Mouse (Mus musculus): Measurements from ENCODE around the gene Gata2.

Gene Gata2

DNA sequence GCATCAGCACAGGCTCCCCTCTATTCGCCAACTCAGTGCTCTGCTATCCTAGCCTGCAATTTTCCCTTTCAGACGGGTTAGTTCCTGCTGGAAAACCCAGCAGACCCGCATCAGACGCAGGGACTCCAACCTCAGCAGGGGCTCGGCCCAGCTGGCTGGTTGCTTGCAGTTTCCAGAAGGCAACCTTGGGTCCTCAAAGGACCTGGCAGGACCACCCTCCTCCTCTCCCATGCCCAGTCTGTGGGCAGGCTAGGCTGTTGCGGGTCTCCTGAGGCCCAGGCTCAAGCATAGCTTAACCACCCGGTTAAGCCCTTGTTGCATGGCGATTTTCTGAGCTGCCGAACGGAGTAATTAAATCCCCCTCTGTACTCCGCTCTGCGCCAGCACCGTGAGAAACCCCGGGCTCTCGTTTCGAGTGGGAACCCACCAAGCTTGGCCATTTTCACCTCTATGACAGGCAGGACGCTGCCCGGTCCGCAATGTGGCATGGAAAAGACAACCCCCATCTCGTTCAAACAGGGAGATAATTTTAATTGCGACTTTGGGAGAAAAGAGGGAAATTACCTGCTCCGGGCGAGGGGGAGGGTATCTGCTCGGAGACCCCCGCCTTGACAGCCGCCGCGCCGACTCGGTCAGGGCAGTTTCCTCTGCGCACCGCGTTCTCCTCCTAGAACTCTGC lies 2.5 kb downstream of the Gata2 start:
- DNase-seq: no peak

DNA sequence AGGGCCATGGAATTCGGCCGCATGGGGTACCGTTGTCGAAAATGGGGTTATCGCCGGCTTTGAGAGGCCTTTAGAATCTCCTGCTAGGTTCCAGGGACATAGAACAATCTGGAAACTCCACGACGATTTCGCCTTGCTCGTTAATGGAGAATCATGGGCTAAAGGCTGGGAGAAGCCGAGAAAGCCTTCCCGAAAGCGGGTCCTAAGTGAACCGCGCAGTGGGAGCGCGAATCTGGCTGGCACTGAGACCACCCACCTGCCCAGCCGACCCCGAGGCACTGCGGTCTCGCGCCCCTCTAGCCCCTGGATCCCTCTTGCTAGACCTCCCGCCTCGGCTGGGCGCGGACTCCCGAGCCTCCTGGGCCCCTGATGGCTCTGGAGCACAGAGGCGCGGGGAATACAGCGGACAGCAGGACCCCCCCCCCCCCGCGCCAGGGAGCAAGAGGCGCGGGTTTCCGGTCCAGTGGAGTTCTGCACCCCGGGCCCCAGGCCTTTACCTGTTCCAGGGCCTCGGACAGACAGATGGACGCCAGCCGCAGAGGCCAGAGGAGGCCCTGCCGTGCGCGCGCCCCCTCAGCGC lies 3.1 kb downstream of the Gata2 start:
- DNase-seq: no peak

DNA sequence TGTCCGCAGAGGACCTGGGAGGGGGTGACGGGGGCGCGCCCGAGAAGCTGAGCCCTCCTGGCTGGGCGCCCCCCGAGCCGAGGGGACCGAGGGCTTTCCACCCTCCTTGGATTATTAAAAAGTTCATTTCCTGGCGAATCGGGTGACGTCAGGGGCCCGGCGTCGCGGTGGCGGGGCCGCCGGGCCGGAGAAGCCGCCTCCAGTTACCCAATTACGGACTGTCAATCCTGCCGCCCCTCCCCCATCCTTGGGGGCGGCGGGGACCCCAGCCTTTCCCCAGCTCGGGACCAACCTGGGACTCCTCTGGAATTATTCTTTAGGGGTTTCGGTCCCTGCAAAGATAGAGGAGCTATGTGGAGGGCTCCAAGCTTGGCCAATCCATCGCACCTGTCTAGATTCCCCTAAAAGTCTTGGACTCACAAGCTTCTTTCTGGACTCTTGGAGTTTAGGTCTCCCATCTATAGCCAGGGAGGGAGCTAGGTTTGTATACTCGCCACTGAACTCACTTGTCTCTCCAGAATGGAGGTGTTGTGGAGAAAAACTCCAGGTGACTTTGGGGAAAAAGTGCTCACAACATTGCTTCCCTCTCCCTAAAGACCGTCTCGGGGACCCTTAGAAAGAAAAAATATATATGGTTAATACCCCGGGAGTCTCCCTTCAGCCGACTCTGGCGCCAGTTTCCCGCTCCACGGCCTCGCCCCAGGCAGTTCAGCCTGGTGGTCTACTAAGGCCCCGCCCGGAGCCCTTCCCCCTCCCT lies 3.8 kb downstream of the Gata2 start:
- DNase-seq: no peak

DNA sequence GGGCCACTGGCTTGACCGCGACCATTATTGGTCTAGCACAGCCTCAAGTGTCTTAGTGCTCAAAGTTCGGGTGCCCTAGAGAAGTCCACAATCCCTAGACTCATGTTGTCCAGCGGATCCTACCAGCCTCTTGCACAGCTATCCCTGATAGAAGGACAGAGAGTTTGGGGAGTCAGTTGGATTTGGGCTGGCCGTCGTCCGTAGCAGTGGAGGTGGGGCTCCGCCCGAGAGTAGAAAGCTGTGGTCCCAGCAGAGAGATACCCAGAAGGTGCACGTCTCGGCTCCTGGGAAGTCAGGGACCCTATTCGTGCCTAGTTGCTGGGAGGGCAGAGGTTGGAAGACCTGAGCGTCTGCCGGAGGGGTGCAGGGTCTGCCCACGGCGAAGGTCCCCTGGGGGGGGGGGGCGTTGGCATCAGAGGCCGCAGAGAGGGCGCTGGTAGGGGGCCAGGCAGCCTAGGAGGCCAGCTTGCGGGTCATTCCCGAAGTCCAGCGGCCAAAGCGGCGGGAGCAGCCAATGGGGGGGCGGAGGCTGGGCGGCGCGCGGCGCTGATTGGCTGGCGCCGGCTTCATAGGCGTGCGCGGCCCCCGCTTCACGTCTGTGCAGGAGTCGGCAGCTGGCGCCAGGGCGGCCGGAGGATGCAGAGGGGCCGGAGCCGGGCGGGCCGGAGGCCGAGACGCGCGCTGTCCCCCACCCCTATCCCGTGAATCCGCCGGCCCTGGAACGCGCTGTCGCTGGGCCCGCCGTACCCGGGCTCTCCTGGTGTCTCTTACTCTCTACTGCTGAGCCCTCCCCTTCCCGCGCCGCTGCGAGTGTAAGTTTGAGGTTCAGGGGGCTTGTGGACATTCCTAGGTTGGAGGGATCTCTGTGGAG lies 4.6 kb downstream of the Gata2 start:
- peak; percentile 76 for DNase-seq

DNA sequence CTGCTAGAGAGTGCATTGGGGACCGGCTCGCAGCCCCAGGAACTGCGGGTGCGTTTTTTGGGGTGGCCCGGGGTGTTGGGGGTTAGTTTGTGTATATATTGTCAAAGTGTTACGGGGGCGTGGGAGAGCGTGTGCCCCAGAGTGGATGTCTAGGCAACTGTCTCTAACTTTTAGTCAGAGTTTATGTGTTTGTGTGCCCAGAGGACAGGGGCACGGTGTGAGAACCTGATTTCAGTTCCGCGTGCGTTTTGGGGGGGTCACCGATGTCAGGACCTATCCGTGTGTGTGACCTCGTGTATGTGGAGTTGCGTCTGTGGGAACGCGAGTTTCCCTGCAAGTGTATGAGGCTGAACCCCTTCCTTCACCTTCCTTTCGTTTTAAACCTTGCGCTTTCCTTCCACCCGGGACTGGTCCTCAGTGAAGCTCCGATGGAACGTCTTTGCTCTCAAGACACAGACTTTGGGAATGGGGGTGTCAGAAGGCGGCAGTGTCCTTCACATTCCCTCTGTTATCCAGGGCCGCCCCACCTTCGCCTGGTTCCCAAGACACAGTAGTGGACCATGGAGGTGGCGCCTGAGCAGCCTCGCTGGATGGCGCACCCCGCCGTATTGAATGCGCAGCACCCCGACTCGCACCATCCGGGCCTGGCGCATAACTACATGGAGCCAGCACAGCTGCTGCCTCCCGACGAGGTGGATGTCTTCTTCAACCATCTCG lies 5.5 kb downstream of the Gata2 start:
- no peak for DNase-seq

DNA sequence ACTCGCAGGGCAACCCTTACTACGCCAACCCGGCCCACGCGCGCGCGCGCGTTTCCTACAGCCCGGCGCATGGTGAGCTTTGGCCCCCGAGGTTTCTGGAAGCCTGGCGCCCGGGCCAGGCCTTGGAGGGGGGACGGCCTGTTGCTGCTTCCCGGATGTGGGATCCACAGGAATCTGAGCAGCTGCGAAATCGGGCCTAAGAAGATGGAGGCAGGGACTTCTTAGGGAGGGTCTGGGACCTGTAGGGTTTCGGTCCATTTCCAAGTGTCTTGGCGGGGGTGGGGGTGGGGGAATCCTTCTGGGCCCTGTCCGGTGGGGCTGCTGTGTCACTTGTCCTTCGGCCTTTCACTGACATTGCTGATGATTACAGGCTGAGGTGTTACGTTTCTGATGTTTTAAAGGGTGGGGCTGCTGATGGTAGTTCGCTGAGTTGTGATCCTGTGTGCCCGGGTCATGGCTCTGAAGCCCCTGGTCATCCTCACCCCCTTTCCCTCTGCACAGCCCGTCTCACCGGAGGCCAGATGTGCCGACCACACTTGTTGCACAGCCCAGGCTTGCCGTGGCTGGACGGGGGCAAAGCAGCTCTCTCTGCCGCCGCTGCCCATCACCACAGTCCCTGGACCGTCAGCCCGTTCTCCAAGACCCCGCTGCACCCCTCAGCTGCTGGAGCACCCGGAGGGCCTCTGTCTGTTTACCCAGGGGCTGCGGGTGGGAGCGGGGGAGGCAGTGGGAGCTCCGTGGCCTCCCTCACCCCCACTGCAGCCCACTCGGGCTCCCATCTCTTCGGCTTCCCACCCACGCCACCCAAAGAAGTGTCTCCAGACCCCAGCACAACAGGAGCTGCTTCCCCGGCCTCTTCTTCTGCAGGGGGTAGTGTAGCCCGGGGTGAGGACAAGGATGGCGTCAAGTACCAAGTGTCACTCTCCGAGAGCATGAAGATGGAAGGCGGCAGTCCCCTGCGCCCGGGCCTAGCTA lies 6.3 kb downstream of the Gata2 start:
- no peak for DNase-seq

DNA sequence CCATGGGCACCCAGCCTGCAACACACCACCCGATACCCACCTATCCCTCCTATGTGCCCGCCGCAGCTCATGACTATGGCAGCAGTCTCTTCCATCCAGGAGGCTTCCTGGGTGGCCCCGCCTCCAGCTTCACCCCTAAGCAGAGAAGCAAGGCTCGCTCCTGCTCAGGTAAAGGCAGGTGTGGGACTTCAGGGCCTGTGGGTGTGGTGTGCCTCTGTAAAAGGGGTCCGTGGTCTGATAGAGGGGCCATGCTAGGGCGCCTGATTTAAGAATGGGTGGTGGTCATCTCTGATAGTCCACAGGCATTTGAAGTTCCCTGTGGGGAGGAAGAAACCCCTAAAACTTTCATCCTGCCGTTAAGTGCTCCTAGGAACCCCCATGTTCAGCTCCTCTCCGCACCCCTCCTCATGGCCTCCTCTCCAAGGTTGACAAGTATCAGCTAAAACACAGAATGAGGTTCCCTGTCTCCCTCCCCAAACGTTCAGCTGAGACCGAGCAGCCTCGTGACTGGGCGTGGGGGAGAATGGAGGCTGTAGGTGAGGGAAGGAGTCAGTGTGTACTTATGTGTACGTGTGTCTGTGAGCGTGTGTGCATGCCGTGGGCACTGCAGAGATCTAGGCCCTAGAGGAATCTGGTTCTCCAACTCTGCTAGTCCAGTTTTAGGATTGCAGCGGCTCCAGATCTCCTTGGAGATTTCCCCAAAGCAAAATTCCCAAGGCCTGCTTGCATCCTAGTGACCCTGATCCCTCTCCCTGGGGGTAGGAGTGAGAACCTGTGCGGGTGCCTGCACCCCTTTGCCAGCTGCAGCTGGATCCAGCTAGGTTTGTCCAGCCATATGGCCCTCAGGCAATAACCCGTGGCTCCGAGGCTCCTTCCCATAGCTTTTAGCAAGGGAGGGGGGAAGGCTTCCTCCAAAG lies 7.3 kb downstream of the Gata2 start:
- no peak for DNase-seq

DNA sequence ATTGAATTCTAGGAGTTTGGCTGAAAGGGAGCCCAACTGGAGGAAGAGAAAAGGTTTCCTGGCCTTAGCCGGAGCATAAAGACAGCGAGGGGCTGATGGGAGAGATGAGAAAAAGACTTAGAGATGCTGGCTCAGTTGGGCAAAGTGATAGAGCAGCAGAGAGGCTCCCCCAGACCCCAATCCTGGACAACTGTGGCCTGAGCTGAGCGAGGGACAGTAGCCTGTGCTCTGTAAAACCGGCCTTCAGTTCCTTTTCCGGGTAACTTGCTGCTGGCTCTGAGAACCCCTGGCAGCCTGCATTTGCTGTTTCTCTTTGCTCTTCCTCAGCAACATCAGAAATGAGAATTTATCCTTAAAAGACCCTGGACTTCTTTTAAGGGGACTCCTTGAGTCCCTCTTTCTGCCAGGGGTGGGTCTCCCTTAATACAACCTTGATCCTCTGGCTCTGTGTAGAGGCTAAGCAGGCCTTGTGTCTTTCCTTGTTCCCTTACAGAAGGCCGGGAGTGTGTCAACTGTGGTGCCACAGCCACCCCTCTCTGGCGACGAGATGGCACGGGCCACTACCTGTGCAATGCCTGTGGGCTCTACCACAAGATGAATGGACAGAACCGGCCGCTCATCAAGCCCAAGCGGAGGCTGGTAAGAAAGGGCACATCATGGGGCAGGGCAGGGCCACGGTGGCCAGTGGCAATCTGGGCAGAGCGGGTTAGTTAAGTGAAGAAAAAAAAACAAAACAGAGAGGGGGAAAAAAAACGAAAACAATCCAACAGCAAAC lies 8.4 kb downstream of the Gata2 start:
- DNase-seq: no peak

DNA sequence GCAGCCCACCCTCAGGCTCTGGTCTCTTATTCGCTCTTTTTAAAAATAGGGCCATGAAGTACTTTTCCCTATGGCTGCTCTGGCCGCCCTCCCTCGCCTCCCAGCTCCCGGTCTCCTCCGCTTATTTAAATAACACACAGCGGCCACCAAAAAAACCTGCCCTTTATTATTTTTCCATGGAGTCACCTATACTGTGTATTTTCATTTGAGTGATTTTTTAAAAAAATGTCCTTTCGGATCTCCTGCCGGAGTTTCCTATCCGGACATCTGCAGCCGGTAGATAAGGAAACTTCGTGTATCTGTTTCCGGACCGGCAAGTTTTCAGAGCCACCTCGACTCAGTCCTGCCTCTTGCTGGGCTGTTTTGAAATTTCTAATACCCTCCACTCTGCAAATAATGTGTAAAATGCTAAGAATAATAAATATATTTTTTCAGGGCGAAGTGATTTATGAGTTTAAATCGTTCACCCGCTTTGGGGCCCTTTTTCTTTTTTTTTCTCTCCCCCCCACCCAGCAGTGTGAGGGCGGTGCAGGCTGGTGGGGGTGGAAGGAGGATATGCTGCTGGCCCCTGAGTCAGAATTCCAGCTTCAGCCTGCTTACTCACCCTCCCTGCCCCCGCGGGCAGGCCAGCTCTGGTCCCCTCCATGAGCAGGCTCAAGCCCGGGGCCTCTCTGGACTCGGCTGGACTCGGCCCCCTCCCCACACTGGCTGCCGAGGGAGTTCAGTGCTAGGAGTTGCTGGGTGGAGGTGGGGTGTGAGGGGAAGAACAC lies 9.4 kb downstream of the Gata2 start:
- DNase-seq: peak; percentile 59

DNA sequence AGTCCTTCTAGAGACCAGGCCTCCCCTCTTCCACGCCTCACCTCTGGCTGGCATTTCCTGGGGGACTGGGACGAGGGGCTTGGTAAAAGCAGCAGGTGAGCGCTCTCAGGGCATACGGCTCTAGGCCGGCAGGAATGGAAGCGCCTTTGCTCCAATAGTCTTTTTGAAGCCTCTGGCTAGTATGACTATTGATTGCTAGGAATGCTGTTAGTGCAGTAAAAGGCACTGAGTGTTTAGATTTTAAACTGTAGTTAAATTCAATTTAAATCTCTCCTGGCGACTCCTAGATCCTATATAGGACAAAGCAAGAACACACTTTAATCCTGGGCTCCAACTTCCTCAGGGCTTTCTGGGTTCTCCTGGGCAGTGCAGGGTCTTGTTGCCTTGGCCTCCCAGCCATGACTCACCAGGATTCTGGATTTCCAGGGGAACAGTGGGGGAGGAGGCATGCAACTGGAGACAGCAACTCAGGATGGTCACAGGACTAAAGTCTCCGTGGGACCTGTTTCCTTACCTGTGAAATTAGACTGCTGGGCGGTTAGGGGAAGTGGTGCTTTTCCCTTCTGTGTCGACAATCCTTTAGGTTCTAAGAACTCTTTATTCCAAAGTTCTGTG lies 10.2 kb downstream of the Gata2 start:
- no peak for DNase-seq

DNA sequence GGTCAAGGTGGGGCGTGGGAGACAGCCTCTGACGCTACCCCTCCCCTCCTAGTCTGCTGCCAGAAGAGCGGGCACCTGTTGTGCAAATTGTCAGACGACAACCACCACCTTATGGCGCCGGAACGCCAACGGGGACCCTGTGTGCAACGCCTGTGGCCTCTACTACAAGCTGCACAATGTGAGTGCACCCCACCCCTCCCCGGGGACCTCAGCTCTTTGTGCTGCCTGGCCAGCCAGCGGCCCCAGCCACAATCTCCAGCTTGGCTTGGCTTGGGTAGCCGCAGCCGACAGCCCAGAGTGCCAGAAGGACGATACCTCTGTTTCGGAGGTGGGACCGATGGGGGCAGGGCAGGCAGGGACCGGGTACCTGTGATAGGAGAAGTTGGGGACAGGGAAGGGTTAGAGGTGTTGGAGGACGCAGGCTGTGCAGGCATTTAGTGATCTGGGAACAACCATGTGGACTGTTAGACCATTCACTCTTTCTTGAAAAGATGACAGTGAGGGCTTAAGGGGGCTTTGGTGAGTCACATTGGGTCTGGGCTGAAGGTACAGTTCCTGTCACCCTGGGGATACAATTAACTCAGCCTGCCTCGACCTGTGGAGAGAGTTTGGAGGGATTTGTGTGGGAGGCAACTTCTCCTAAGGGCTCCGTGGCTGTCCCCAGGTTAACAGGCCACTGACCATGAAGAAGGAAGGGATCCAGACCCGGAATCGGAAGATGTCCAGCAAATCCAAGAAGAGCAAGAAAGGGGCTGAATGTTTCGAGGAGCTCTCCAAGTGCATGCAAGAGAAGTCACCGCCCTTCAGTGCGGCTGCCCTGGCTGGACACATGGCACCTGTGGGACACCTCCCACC lies 11.1 kb downstream of the Gata2 start:
- no peak for DNase-seq

DNA sequence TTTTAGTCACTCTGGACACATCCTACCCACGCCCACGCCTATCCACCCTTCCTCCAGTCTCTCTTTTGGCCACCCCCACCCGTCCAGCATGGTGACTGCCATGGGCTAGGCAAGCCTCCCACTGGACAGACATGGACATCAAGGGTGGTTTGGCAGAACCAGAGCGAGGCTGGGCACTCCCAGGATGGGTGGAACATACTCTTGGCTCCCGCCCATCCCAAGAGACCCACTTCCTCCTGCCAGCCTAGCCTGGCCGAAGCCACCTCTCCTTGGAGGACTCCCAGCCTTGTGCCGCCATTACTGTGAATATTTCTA lies 11.7 kb downstream of the Gata2 start:
- no peak for DNase-seq

DNA sequence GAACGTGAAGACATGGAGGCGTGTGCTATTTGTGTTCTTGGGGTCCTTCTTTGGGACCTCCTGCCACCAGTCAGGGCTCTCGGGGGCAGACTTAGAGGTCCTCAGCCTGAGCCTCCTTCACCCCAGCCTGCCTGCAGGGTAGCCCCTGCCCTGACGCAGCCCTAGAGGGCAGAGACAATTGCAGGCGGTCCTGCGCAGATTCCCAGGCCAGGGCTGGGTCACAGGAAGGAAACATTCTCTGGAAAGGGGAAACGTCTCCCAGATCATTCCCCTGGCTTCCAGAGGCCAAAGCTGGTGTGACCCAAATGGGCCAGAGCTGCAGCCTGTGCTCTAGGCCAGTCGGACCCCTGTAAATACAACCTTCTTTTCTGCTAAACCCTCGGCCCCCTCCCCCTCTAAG lies 12.2 kb downstream of the Gata2 start:
- no peak for DNase-seq

DNA sequence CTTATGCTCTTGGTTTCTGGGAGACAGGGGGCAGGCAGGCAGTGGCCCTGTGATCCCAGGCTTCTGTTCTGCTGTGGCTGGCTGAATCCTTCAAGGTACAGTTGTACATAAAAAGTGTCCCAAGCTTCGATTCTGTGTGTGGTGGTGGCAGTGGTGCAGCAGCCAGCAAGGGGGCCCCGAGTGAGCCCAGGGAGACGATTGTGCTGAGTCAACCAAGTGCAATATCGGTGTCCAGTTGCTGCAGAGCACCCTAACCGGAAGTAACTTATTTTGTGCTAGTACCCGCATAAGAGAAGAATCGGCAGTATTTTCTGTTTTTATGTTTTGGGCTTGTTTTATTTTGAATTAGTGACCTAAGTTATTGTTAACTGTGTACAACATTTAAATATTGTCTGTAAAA lies 12.9 kb downstream of the Gata2 start:
- DNase-seq: peak; percentile 35

DNA sequence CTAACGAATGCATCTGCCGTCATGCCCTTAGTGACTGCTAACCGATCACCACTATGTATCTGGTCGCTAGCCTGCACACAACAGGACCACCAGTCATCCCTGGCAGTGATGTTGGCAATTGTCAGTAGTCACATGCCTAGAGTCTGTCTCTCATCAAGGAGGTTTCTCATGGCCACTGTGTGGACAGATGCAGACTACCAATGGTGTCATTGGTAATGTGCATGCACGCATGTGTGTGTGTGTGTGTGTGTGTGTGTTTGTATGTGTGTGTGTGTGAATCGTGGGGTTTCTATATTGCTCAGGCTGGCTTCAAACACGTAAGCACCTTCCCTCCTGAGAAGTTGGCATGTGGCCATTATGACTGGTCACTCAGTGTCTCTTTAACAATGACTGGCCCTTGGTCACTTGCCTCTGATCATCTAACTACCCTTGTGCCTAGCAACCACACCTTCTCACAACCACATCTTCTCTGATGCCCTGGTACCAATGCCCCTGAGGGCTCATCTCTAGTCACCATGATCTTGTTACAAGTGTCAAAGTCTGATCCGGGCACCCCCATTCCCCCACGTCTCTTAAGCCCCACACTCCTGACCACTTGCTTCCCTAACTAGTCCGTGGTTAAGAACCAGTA lies 13.8 kb downstream of the Gata2 start:
- DNase-seq: no peak

DNA sequence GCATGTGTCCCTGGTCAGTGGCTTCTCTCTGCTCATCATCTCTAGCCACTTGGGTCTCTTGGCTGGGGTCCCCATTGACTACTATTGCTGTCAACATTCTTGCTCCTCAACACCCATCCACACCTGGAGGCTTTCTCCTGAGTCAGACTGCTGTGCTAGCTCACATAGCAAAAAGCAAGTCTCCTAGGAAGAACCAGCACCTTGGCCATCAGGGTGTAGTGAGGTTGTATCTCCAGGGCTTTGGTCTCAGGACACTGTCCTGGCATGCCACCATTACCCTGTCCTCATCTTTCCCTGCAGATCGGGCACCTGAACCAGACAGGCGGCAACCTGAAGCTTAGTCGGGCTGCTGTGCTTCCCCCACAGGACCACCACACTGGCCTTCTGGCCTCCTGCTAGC lies 14.6 kb downstream of the Gata2 start:
- no peak for DNase-seq

DNA sequence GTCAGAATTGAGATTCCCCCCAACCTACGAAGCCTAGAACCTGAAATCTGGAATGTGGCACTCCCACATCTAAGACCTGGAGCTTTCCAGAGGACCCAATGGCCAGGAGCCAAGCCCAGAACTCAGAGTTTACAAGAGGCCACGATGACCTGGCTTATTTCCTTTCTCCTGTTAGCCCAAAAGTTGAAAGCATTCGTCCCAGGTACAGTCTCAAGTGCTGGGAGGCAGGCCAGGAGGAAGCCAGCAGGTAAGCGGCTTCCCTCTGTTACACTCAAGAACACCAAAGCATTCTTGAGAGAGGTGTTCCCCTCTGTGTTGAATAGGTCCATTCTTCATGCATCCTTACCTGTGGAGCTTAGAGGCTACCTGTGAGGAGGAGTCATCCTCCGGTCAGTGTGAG lies 15.8 kb downstream of the Gata2 start:
- DNase-seq: no peak

Measured in liver (tissue).